Comparison of ENCODE assay signal across 20 mouse cellular contexts in genomic region chr7:46035468-46035867, GRCm38 (mm10). TPM values are rescaled to one million over a fixed set of nuclear protein-coding genes. Genes with fewer than 3 reads are reported as not detected.
DNase-seq lines count a peak whose midpoint lies in the region; ATAC-seq and TF ChIP-seq lines count a peak whose summit lies in the region.
"Had no signal": no experiment of that assay in that cellular context is flagged by ENCODE, and none has a peak within 500 bp of the region (broad histone marks: within the 10 kb centered on the region; RNA-seq: fewer than 3 reads in every experiment).

No protein-coding gene starts in this region.

- peaks cover 29% of the 10 kb centered on the region for H3K4me1 ChIP-seq in liver, embryonic 11.5 days (replicated peaks; ENCODE audit: control insufficient read depth, insufficient read depth, low read length)
- peaks cover 5 to 20% of the 10 kb centered on the region in 2 experiments for H3K4me1 ChIP-seq in MEL (ENCODE audit: control insufficient read depth in 1 of 2, insufficient read depth in 2 of 2, low read length in 2 of 2)
- peaks cover 42% of the 10 kb centered on the region for H3K4me1 ChIP-seq in intestine, embryonic 15.5 days (replicated peaks)
- H3K4me1 ChIP-seq in heart, embryonic 11.5 days (ENCODE audit: control insufficient read depth, insufficient read depth, low read length) = peaks cover 9% of the 10 kb centered on the region

- no peak for TF ChIP-seq RAD21 in MEL (IDR thresholded peaks at IDR 0.05; ENCODE audit: low read depth, low read length)

- no peak overlapping the region for H3K27ac ChIP-seq in liver, embryonic 11.5 days (ENCODE audit: low read depth, low read length)
- peak overlapping the region; percentile 84 for H3K27ac ChIP-seq in MEL (ENCODE audit: control insufficient read depth, low read depth, low read length)
- H3K27ac ChIP-seq in intestine, embryonic 15.5 days = 0 out of 2 replicates have a peak overlapping the region, but pooled peaks have one; percentile 58
- no peak overlapping the region for H3K27ac ChIP-seq in heart, embryonic 11.5 days (ENCODE audit: low read depth, low read length)
- H3K27ac ChIP-seq: forebrain, embryonic 15.5 days had no signal

- no peak for DNase-seq in liver, embryonic 11.5 days (ENCODE audit: low spot score)
- DNase-seq in liver (no peak), MEL (ENCODE audit: low read depth, low spot score) (peak; percentile 87)
- DNase-seq in frontal cortex, adult 2 months (ENCODE audit: extremely low spot score in 1 of 2, low spot score in 1 of 2) = no peak
- DNase-seq: cerebellum, postnatal 14 days; heart, adult 18-20 months; heart, postnatal 14 days; kidney, adult 8-10 months; layer of hippocampus, postnatal 36 days; left cerebral cortex, postnatal 4 days; lung, embryonic 14.5 days; right cerebral cortex, postnatal 4 days had no signal

- no peaks in the 10 kb centered on the region for H3K27me3 ChIP-seq in liver, embryonic 11.5 days (replicated peaks; ENCODE audit: control insufficient read depth, insufficient read depth, low read length)
- H3K27me3 ChIP-seq in MEL (ENCODE audit: control insufficient read depth in 1 of 2, insufficient read depth in 2 of 2, low read length in 2 of 2) = no peaks in the 10 kb centered on the region
- no peaks in the 10 kb centered on the region for H3K27me3 ChIP-seq in intestine, embryonic 15.5 days (replicated peaks)
- no peaks in the 10 kb centered on the region for H3K27me3 ChIP-seq in heart, embryonic 11.5 days (ENCODE audit: control insufficient read depth, insufficient read depth, low read length)
- H3K27me3 ChIP-seq: forebrain, embryonic 15.5 days had no signal

- WGBS in liver, embryonic 11.5 days = 39% methylated on average over 2 of the region's 2 CpGs
- 73% methylated on average over 2 of the region's 2 CpGs for WGBS in intestine, embryonic 15.5 days
- WGBS in heart, embryonic 11.5 days (ENCODE audit: insufficient replicate concordance) = 66% methylated on average over 2 of the region's 2 CpGs

- H3K9ac ChIP-seq in liver, embryonic 11.5 days (ENCODE audit: low read depth, low read length) = peak overlapping the region; percentile 87; the same call in 1 of the 2 replicates
- peak overlapping the region; percentile 96; the same call in 1 of the 2 replicates for H3K9ac ChIP-seq in MEL (ENCODE audit: control insufficient read depth, low read depth, low read length, poor library complexity, severe bottlenecking)
- no peak overlapping the region; the same call in 1 of the 2 replicates for H3K9ac ChIP-seq in intestine, embryonic 15.5 days
- H3K9ac ChIP-seq in heart, embryonic 11.5 days (ENCODE audit: low read depth, low read length) = no peak overlapping the region

- H3K4me2 ChIP-seq in liver, embryonic 11.5 days = peak overlapping the region; percentile 82
- peak overlapping the region; percentile 71 for H3K4me2 ChIP-seq in intestine, embryonic 15.5 days (replicated peaks)
- H3K4me2 ChIP-seq in heart, embryonic 11.5 days = no peak overlapping the region

- peaks cover 24% of the 10 kb centered on the region for H3K79me2 ChIP-seq in MEL (ENCODE audit: control insufficient read depth, insufficient read depth, low read length, poor library complexity)

- H3K4me3 ChIP-seq in liver, embryonic 11.5 days (ENCODE audit: low read depth, low read length) = peak overlapping the region; percentile 97
- H3K4me3 ChIP-seq in MEL (ENCODE audit: control insufficient read depth in 1 of 2, insufficient read depth in 1 of 2, low read depth in 2 of 2, low read length in 2 of 2) = peak overlapping the region in 1 of 2 experiments; percentile 3; a peak in 2 of 4 replicates
- peak overlapping the region; percentile 94; the same call in 1 of the 2 replicates for H3K4me3 ChIP-seq in intestine, embryonic 15.5 days (replicated peaks)
- H3K4me3 ChIP-seq in heart, embryonic 11.5 days (ENCODE audit: low read depth, low read length) = no peak overlapping the region

- peaks cover 15% of the 10 kb centered on the region for H3K36me3 ChIP-seq in liver, embryonic 11.5 days (ENCODE audit: control insufficient read depth, insufficient read depth, low read length)
- H3K36me3 ChIP-seq in MEL (ENCODE audit: control insufficient read depth in 1 of 2, insufficient read depth in 2 of 2, low read length in 2 of 2) = peaks cover 0 to 15% of the 10 kb centered on the region in 2 experiments; a peak in 3 of 4 replicates
- no peaks in the 10 kb centered on the region for H3K36me3 ChIP-seq in intestine, embryonic 15.5 days
- H3K36me3 ChIP-seq in heart, embryonic 11.5 days (ENCODE audit: control insufficient read depth, insufficient read depth, low read length) = no peaks in the 10 kb centered on the region

- no peaks in the 10 kb centered on the region for H3K9me3 ChIP-seq in liver, embryonic 11.5 days (ENCODE audit: control insufficient read depth, low read length)
- no peaks in the 10 kb centered on the region for H3K9me3 ChIP-seq in MEL (replicated peaks; ENCODE audit: insufficient read depth, low read length)
- H3K9me3 ChIP-seq in intestine, embryonic 15.5 days = no peaks in the 10 kb centered on the region
- H3K9me3 ChIP-seq in heart, embryonic 11.5 days (replicated peaks; ENCODE audit: control insufficient read depth, low read length) = no peaks in the 10 kb centered on the region
- H3K9me3 ChIP-seq: forebrain, embryonic 15.5 days had no signal

- peak in 1 of 2 experiments; percentile 51; a peak in 2 of 4 replicates for TF ChIP-seq POLR2A in MEL (IDR thresholded peaks at IDR 0.05; ENCODE audit: control insufficient read depth in 1 of 2, insufficient read depth in 1 of 2, low read depth in 1 of 2, low read length in 2 of 2, poor library complexity in 1 of 2)

- 0 out of 2 replicates have a peak, but pooled peaks have one; percentile 37 for ATAC-seq in liver, embryonic 11.5 days (replicated peaks; ENCODE audit: low FRiP score)
- ATAC-seq in intestine, embryonic 15.5 days = no peak
- peak; percentile 45 for ATAC-seq in megakaryocyte-erythroid progenitor cell, adult 5-6 weeks (replicated peaks; ENCODE audit: low FRiP score, low TSS enrichment, poor library complexity, severe bottlenecking)
- no peak for ATAC-seq in heart, embryonic 11.5 days (replicated peaks; ENCODE audit: insufficient number of reproducible peaks, low FRiP score, low TSS enrichment)
- ATAC-seq: activated CD4-positive, CD25-positive, alpha-beta regulatory T cell, adult 4 months; CD4-positive, CD25-positive, alpha-beta regulatory T cell, adult 4 months; forebrain, embryonic 15.5 days; hindbrain, embryonic 16.5 days had no signal

- peak; percentile 85 to 87 for TF ChIP-seq EP300 in MEL (IDR thresholded peaks at IDR 0.05; ENCODE audit: low read depth in 1 of 2, low read length in 2 of 2)

- TF ChIP-seq CTCF in MEL (IDR thresholded peaks at IDR 0.05 in 2 of 3, conservative IDR thresholded peaks at IDR 0.05 in 1 of 3; ENCODE audit: control insufficient read depth in 1 of 3, insufficient read depth in 1 of 3, low read depth in 2 of 3, low read length in 3 of 3, poor library complexity in 1 of 3, severe bottlenecking in 1 of 3) = no peak

TF ChIP-seq in MEL, 35 proteins besides CTCF, POLR2A, EP300 and RAD21 (continues in another document):
- TF ChIP-seq NELFE (IDR thresholded peaks at IDR 0.05; ENCODE audit: low read depth, low read length) = peak; percentile 35; the same call in 1 of the 2 replicates
- peak; percentile 33; the same call in 1 of the 2 replicates for TF ChIP-seq POLR2AphosphoS2 (IDR thresholded peaks at IDR 0.05; ENCODE audit: low read length)
- peak; percentile 76 for TF ChIP-seq TAL1 (IDR thresholded peaks at IDR 0.05; ENCODE audit: low read length)
- TF ChIP-seq MXI1 (IDR thresholded peaks at IDR 0.05; ENCODE audit: low read depth, low read length) = peak; percentile 28; the same call in 1 of the 2 replicates
- no peak for TF ChIP-seq POLR2AphosphoS5 (IDR thresholded peaks at IDR 0.05; ENCODE audit: borderline replicate concordance, low read depth, low read length)
- TF ChIP-seq USF2 (IDR thresholded peaks at IDR 0.05; ENCODE audit: borderline replicate concordance in 1 of 2, insufficient read depth in 1 of 2, low read depth in 1 of 2, low read length in 2 of 2) = no peak
- peak; percentile 91 for TF ChIP-seq TBP (IDR thresholded peaks at IDR 0.05; ENCODE audit: low read depth, low read length)
- 0 out of 2 replicates have a peak, but pooled peaks have one; percentile 56 for TF ChIP-seq ETS1 (IDR thresholded peaks at IDR 0.05; ENCODE audit: low read depth, low read length)
- TF ChIP-seq ZC3H11A (IDR thresholded peaks at IDR 0.05; ENCODE audit: low read depth, low read length) = no peak
- no peak for TF ChIP-seq GABPA (IDR thresholded peaks at IDR 0.05; ENCODE audit: low read depth, low read length)
- TF ChIP-seq SIN3A (IDR thresholded peaks at IDR 0.05; ENCODE audit: low read length) = peak; percentile 87
- TF ChIP-seq ZNF384 (IDR thresholded peaks at IDR 0.05; ENCODE audit: low read depth, low read length) = peak; percentile 61
- TF ChIP-seq BHLHE40 (IDR thresholded peaks at IDR 0.05; ENCODE audit: borderline replicate concordance, low read depth, low read length) = no peak

RNA-seq across cellular contexts. Expression of gene Nomo1, which starts 2.0 kb away (rescaled TPM):
- polyA plus RNA-seq in liver, embryonic 11.5 days (2014; fragmentation: Nextera tagmentation; extraction: Ambion mirVana) = 45.5 and 47.6 TPM in 2 replicates
- total RNA-seq in MEL (2012; rRNA removed) = 159 and 197 TPM in 2 replicates
- polyA plus RNA-seq in MEL (2012; ENCODE audit: insufficient read depth in 1 of 2, insufficient read length in 2 of 2, low read depth in 1 of 2, low replicate concordance in 2 of 2, missing spikeins in 1 of 2) = 1,000 to 10,000 TPM in 1 of 2 experiments, 100 to 1,000 TPM in 1; 195 to 1,239 TPM
- 80.4 and 84.7 TPM in 2 replicates for polyA plus RNA-seq in intestine, embryonic 15.5 days (2015; fragmentation: Nextera tagmentation; extraction: Ambion mirVana)
- total RNA-seq in megakaryocyte-erythroid progenitor cell, adult 5-6 weeks (2014; fragmentation: Nextera tagmentation) = 86.4 and 105 TPM in 2 replicates
- 76.8 and 89.3 TPM in 2 replicates for total RNA-seq in megakaryocyte-erythroid progenitor cell, adult 5-6 weeks (2017)
- polyA plus RNA-seq in heart, embryonic 11.5 days (2014; fragmentation: Nextera tagmentation; extraction: Ambion mirVana) = 19.2 and 20.8 TPM in 2 replicates
- polyA plus RNA-seq in frontal cortex, adult 2 months (2012; rRNA removed) = 68.3 and 74.8 TPM in 2 replicates

RNA-seq across cellular contexts. Expression of gene Abcc6, which starts 5.4 kb away (rescaled TPM):
- 5.2 and 5.4 TPM in 2 replicates for polyA plus RNA-seq in liver, embryonic 11.5 days (2014; fragmentation: Nextera tagmentation; extraction: Ambion mirVana)
- 0.12 TPM in 1 of 2 replicates, not detected in the other for total RNA-seq in MEL (2012; rRNA removed)
- polyA plus RNA-seq in MEL (2012; ENCODE audit: insufficient read depth in 1 of 2, insufficient read length in 2 of 2, low read depth in 1 of 2, low replicate concordance in 2 of 2, missing spikeins in 1 of 2) = under 1 TPM in 1 of 2 experiments, not detected in 1; 0.04 TPM
- 3.2 and 3.3 TPM in 2 replicates for polyA plus RNA-seq in intestine, embryonic 15.5 days (2015; fragmentation: Nextera tagmentation; extraction: Ambion mirVana)
- total RNA-seq in megakaryocyte-erythroid progenitor cell, adult 5-6 weeks (2014; fragmentation: Nextera tagmentation) = not detected in 2 replicates
- total RNA-seq in megakaryocyte-erythroid progenitor cell, adult 5-6 weeks (2017) = not detected in 2 replicates
- 0.04 TPM in 2 replicates for polyA plus RNA-seq in heart, embryonic 11.5 days (2014; fragmentation: Nextera tagmentation; extraction: Ambion mirVana)
- polyA plus RNA-seq in frontal cortex, adult 2 months (2012; rRNA removed) = 2.4 and 3.8 TPM in 2 replicates
- total RNA-seq: heart, adult 18-20 months had no signal
- polyA plus RNA-seq: activated CD4-positive, CD25-positive, alpha-beta regulatory T cell, adult 4 months; CD4-positive, CD25-positive, alpha-beta regulatory T cell, adult 4 months; thymus, postnatal 0 days had no signal

Comparison
In these comparisons a context has a peak if more than half of its experiments do, and no peak if none do; other contexts are left out.
1. ATAC-seq: peak in liver, embryonic 11.5 days (single experiment) and megakaryocyte-erythroid progenitor cell, adult 5-6 weeks (single experiment); none in intestine, embryonic 15.5 days (single experiment) and heart, embryonic 11.5 days (single experiment).
2. H3K27ac ChIP-seq: peak in MEL (single experiment) and intestine, embryonic 15.5 days (single experiment); none in liver, embryonic 11.5 days (single experiment) and heart, embryonic 11.5 days (single experiment).
3. H3K9ac ChIP-seq: peak in liver, embryonic 11.5 days (single experiment) and MEL (single experiment); none in intestine, embryonic 15.5 days (single experiment) and heart, embryonic 11.5 days (single experiment).